Mouse (Mus musculus) B cell, adult (primary cell): ENCODE data around the gene Dbil5. TPM values are rescaled to one million over a fixed set of nuclear protein-coding genes. Genes with fewer than 3 reads are reported as not detected.

Experiments
- total RNA-seq: library from RNA; stranded (reverse); gene quantifications from 4 replicates; pipeline ENCODE4 v1.2.4, GENCODE M21; 2023; ENCODE audit not compliant: inconsistent age

The Dbil5 gene
- not detected in 4 replicates for total RNA-seq

DNA sequence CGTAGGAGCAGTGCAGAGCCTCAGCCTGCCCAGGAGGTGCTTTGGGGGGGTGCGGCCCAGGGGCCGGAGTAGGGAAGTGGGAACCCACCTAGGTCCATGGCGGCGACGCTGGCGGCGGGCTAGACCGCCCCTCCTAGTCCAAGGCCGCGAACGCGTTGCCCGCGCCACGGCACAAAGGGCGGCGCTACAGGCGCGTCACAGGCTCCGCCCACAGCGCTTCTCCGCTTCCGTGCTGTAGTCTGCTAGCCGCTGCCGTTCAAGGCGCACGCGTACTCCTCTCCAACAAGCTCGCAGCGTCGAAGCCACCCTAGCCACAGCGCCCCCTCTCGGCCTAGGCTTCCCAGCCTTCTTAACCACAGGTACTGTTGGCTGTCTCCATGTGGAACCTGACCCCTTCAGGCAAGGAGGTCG lies at the start of gene Dbil5, which contains the start of gene Gemin4:
Dbil5 (plus strand) TSS at position 219 of the 411 bp plus-strand sequence.
Gemin4 (minus strand) TSS at position 275 of the 411 bp plus-strand sequence.

DNA sequence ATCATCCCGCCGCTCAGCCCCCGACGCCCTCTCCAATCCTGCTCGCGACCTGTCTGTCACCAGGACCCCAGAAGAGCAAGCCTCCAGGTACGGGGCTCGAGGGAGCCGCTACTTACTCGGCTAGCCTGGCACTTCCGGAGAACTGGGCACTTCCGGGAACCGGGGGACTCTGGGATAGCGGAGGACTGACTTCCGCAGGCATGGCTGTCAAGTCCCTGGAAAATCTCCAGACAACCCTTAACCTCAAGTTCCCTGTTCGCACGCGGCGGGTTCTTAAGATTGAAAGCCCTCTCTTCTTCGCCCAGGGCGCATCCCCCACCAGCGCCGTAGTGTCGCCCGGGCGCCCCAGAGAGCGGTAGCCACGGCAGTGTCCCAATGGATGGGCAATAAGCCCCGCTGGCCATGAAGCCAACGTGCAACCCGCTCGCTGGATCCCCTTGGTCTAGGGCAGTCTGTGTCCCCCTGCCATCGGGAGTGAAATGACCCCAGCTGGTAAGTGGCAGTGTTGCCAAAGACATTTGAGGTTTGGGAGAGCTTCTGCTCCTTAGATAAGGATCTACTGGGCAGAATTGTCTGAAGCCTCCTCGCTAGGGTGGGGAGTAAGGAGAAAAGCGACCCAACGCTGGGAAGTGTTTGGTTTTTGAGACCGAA lies 37.8 kb upstream of the Dbil5 start, which contains the start of the genes Vps53 and Fam57a:
Vps53 (minus strand) TSS at position 153 of the 651 bp plus-strand sequence.
Fam57a (plus strand) TSS at position 177 of the 651 bp plus-strand sequence.

DNA sequence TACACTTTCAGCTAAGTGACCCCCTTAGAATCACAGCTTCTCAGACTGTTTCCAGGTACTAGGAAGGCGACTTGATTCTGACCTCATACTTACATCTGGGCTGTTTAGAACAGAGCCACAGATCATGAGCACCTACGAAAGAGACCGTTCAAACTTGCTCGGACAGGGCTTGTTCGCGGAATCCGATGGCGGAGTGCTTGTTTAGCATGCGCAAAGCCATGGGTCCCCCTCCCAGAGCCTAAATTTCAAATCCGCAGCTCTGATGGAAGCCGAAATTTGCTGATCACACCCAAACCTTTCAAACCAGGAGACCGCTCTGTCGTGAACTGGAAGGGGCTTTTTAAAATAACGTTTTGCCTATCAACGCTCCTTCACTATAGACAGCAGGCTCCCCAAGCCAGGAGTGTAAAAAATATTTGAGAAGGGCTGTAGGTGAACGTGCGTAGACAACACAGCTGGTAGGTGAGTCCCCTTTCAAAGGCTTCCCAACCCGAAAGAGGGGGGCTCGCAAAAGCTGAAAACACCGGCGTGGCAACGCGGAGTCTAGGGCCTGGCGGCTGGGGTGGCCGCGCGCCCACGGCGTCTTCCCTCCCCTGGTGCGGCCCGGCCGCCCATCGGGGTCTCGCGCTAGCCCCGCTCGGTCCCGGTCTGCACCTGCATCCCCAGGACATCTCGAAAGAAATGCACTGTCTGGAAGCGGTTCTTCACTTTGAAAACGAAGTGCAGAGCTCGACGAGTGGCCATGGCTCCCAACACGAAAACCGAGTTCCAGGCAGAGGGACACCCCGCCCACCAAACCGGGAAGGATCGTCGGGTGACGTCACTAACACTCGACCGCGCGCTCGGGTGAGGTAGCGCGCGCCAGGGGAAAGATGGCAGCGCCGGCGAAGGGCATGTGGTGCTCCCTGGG lies 25.7 kb downstream of the Dbil5 start, which contains the start of the genes Mrm3 and Glod4:
Mrm3 (plus strand) TSS at position 815 of the 910 bp plus-strand sequence.
Glod4 (minus strand) TSS at position 825 of the 910 bp plus-strand sequence.

Other genes starting within 250 kb of the Dbil5 start
- gene 1700016K19Rik, start 217.7 kb upstream of the Dbil5 start, total RNA-seq: 5.7 to 7.4 TPM (median 6.8 TPM) in 4 replicates
- 34.6 to 40.6 TPM (median 38.0 TPM) in 4 replicates for gene Rflnb, start 189.8 kb upstream of the Dbil5 start, total RNA-seq
- 43.4 to 50.0 TPM (median 44.0 TPM) in 4 replicates for gene Vps53, start 38.0 kb upstream of the Dbil5 start, total RNA-seq
- gene Fam57a, start 37.9 kb upstream of the Dbil5 start, total RNA-seq: 3.2 to 4.7 TPM (median 4.4 TPM) in 4 replicates
- gene Gemin4, start 56 bp downstream of the Dbil5 start, total RNA-seq: 3.7 to 8.7 TPM (median 6.9 TPM) in 4 replicates
- 12.4 to 16.0 TPM (median 14.1 TPM) in 4 replicates for gene Mrm3, start 26.1 kb downstream of the Dbil5 start, total RNA-seq
- 27.1 to 37.4 TPM (median 31.1 TPM) in 4 replicates for gene Glod4, start 26.1 kb downstream of the Dbil5 start, total RNA-seq
- gene Nxn, start 181.5 kb downstream of the Dbil5 start, total RNA-seq: 4.3 to 6.0 TPM (median 5.1 TPM) in 4 replicates
- gene Timm22, start 189.3 kb downstream of the Dbil5 start, total RNA-seq: 14.6 to 23.0 TPM (median 18.2 TPM) in 4 replicates